Mouse (Mus musculus) bone marrow, adult 2 months (tissue): ENCODE data around the gene Trim5. TPM values are rescaled to one million over a fixed set of nuclear protein-coding genes. Genes with fewer than 3 reads are reported as not detected.

ENCODE experiments used
- H3K27ac ChIP-seq: fragments of 200-500 bp; 2 replicates; pipeline ENCODE4 v1.5.1; 2012; ENCODE audit warnings: low read depth, mild to moderate bottlenecking, control low read depth, inconsistent platforms, low read length; ENCODE audit not compliant: control insufficient read depth, poor library complexity, insufficient read depth
- H3K4me1 ChIP-seq: fragments of 200-500 bp; 2 replicates; pipeline ENCODE4 v1.6.1; 2011; ENCODE audit warnings: low read length; ENCODE audit not compliant: control insufficient read depth, insufficient read depth
- H3K4me3 ChIP-seq: fragments of 200-500 bp; replicated peaks from 2 replicates; pipeline ENCODE3; 2011; ENCODE audit warnings: mild to moderate bottlenecking, low read depth, low read length, control low read depth; ENCODE audit not compliant: control insufficient read depth
- CTCF ChIP-seq: fragments of 200-500 bp; IDR thresholded peaks from 2 replicates; pipeline ENCODE4 v1.5.1; 2011; ENCODE audit warnings: low read length, control low read depth; ENCODE audit not compliant: control insufficient read depth, insufficient read depth
- POLR2A ChIP-seq: fragments of 200-500 bp; IDR thresholded peaks from 2 replicates; pipeline ENCODE4 v1.6.1; 2011; ENCODE audit warnings: low read depth, mild to moderate bottlenecking, control low read depth, low read length, borderline replicate concordance; ENCODE audit not compliant: control insufficient read depth
- WGBS: fragments of 180-500 bp; shearing (Covaris S2); methylation state at CpG from one replicate; pipeline ENCODE4 v1.1.7; 2018; 5-methylcytosine and 5-hydroxymethylcytosine counted together
- polyA plus RNA-seq: library from polyadenylated mRNA; stranded (reverse); fragments of >200 nt; gene quantifications from 2 replicates; pipeline ENCODE4 v1.2.4, GENCODE M21; 2011; ENCODE audit warnings: low replicate concordance; ENCODE audit not compliant: missing spikeins, insufficient read depth, insufficient read length

Gene Trim5
- polyA plus RNA-seq, 1 experiment, result 5.3 TPM

- peak within 1 kb of the TSS; percentile 73 for H3K4me3 ChIP-seq
- H3K4me1 ChIP-seq, result no peaks in the 10 kb centered on the region
- 1% methylated on average over 13 of the region's 13 CpGs for WGBS
- TF ChIP-seq CTCF (peak; percentile 21; the same call in 1 of the 2 replicates), POLR2A (no peak)
- peak within 1 kb of the TSS; percentile 65 for H3K27ac ChIP-seq
These were observed 43.4 kb downstream of the Trim5 start, which contains the start of gene Trim34a for GRCm38 (mm10) chr7:104244287-104245181. Gene Trim34a, plus strand, starts transcription at chr7:104244457.

DNA sequence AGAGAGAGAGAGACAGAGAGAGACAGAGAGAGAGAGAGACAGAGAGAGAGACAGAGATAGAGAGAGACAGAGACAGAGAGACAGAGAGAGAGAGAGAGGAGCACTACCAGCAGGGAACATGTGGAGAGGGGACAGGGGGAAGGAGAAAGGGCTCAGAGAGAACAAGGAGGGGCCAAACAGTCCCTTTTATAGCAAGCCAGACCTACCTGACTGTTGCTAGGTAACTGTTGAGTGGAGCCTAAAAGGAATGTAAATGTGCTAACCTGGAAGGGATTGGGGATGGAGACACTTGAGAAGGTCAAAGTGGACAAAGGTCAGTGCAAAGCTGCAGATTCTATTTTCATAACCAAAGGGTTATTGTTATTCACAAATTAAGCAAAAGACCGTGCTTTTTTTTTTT, 44.3 kb downstream of the Trim5 start:
- 79% methylated on average over 1 of the region's 1 CpGs for WGBS
- Histone ChIP-seq H3K4me3 (no peak overlapping the region), H3K27ac (no peak overlapping the region), H3K4me1 (no peaks in the 10 kb centered on the region)
- no peak for TF ChIP-seq POLR2A
- TF ChIP-seq CTCF, result no peak

GRCm38 (mm10) chr7:104240857-104241256, 47.0 kb downstream of the Trim5 start:
- no peak overlapping the region for H3K27ac ChIP-seq
- H3K4me1 ChIP-seq, result no peaks in the 10 kb centered on the region
- TF ChIP-seq CTCF (no peak), POLR2A (no peak)
- no peak overlapping the region for H3K4me3 ChIP-seq

DNA sequence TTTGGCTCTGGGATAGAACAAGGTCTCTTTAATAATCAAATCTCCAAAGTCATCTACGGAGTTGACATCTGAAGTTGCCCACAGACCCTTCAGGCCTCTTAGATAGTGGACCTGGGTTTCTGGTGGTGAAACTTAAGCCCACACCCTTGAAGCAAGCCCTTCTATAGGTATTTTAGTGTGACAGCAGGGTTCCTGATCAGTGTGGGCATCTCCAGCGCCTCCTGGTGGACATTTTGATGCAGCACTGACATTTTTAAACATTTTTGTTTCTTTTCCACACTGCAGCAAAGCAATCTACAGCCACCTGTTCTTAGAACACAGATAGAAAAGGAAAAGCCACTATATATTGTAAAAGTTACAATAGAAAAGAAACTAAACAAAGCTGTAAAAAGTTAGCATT, 56.7 kb downstream of the Trim5 start:
- WGBS, result 35% methylated on average over 2 of the region's 2 CpGs
- TF ChIP-seq CTCF (peak; percentile 83), POLR2A (no peak)
- Histone ChIP-seq H3K4me3 (no peak overlapping the region), H3K4me1 (no peaks in the 10 kb centered on the region), H3K27ac (no peak overlapping the region)

GRCm38 (mm10) chr7:104218701-104219569, 69.0 kb downstream of the Trim5 start, which contains the start of gene Trim6:
Gene Trim6, plus strand, starts transcription at chr7:104218793.
- 2% methylated on average over 37 of the region's 37 CpGs for WGBS
- H3K27ac ChIP-seq, result no peak within 1 kb of the TSS
- TF ChIP-seq CTCF (no peak), POLR2A (no peak)
- H3K4me1 ChIP-seq, result no peaks in the 10 kb centered on the region; the same call in 1 of the 2 replicates
- H3K4me3 ChIP-seq, result peak within 1 kb of the TSS; percentile 69

GRCm38 (mm10) chr7:104217881-104218280, 70.0 kb downstream of the Trim5 start:
- H3K27ac ChIP-seq, result no peak overlapping the region
- H3K4me3 ChIP-seq, result no peak overlapping the region
- TF ChIP-seq CTCF, result no peak
- TF ChIP-seq POLR2A, result no peak
- WGBS, result 33% methylated on average over 2 of the region's 2 CpGs
- no peaks in the 10 kb centered on the region; the same call in 1 of the 2 replicates for H3K4me1 ChIP-seq

- no peak for TF ChIP-seq CTCF
- TF ChIP-seq POLR2A, result no peak
- Histone ChIP-seq H3K27ac (no peak overlapping the region), H3K4me1 (no peaks in the 10 kb centered on the region; the same call in 1 of the 2 replicates), H3K4me3 (no peak overlapping the region)
- 8% methylated on average over 1 of the region's 1 CpGs for WGBS
These were observed 71.8 kb downstream of the Trim5 start for GRCm38 (mm10) chr7:104216011-104216535.

Other genes with a start within 250 kb of the Trim5 start
- gene Olfr642, start 235.4 kb downstream of the Trim5 start, polyA plus RNA-seq, result 0.29 TPM in 1 of 2 replicates, not detected in the other
- not detected in 2 replicates for gene 4930516K23Rik, start 226.6 kb downstream of the Trim5 start, polyA plus RNA-seq
- gene Olfr644, start 216.2 kb downstream of the Trim5 start, polyA plus RNA-seq, result not detected in 2 replicates
- not detected in 2 replicates for gene Olfr645, start 202.6 kb downstream of the Trim5 start, polyA plus RNA-seq
- gene Olfr646, start 183.2 kb downstream of the Trim5 start, polyA plus RNA-seq, result not detected in 2 replicates
- gene Ubqln5, start 158.3 kb downstream of the Trim5 start, polyA plus RNA-seq, result not detected in 2 replicates
- gene Olfr643, start 150.7 kb downstream of the Trim5 start, polyA plus RNA-seq, result not detected in 2 replicates
- gene Ubqln3, start 144.8 kb downstream of the Trim5 start, polyA plus RNA-seq, result not detected in 2 replicates
- not detected in 2 replicates for gene Ubqlnl, start 137.5 kb downstream of the Trim5 start, polyA plus RNA-seq
- gene Olfm5, start 123.3 kb downstream of the Trim5 start, polyA plus RNA-seq, result not detected in 2 replicates
- not detected in 2 replicates for gene Olfr648, start 104.7 kb downstream of the Trim5 start, polyA plus RNA-seq
- not detected in 2 replicates for gene Olfr649, start 92.1 kb downstream of the Trim5 start, polyA plus RNA-seq
- gene Trim6, start 69.3 kb downstream of the Trim5 start, polyA plus RNA-seq, result 2.4 and 6.1 TPM in 2 replicates
- gene Trim34a, start 43.6 kb downstream of the Trim5 start, polyA plus RNA-seq, result 10.6 and 18.7 TPM in 2 replicates
- gene Trim12a, start 27.4 kb upstream of the Trim5 start, polyA plus RNA-seq, result 57.3 and 112 TPM in 2 replicates
- not detected in 2 replicates for gene Trim34b, start 41.4 kb upstream of the Trim5 start, polyA plus RNA-seq
- 11.9 and 12.3 TPM in 2 replicates for gene Trim12c, start 65.3 kb upstream of the Trim5 start, polyA plus RNA-seq
- gene Trim30b, start 81.8 kb upstream of the Trim5 start, polyA plus RNA-seq, result 12.8 and 49.8 TPM in 2 replicates
- gene Trim30c, start 112.7 kb upstream of the Trim5 start, polyA plus RNA-seq, result 1.8 TPM in 1 of 2 replicates, not detected in the other
- gene Trim30a, start 177.1 kb upstream of the Trim5 start, polyA plus RNA-seq, result 14.0 and 21.3 TPM in 2 replicates
- 6.9 and 10.5 TPM in 2 replicates for gene Trim30d, start 219.8 kb upstream of the Trim5 start, polyA plus RNA-seq